Mouse (Mus musculus) kidney, embryonic 16.5 days (tissue): Measurements from ENCODE around the gene Selenov. TPM values are rescaled to one million over a fixed set of nuclear protein-coding genes. Genes with fewer than 3 reads are reported as not detected.
"Not testable (repeated sequence)": the region's sequence is repeated elsewhere in the genome, so short reads cannot be mapped to it uniquely, and the experiment has no call there.

Experiments used
- ATAC-seq: fragments of 200-750 bp; cut with Nextera tagmentation; 2 replicates; pipeline ENCODE4 v1.8.0; 2017; ENCODE audit warnings: moderate TSS enrichment; ENCODE audit not compliant: low FRiP score, low TSS enrichment
- H3K27ac ChIP-seq: fragments of 300-500 bp; sonication (generic); 2 replicates; pipeline ENCODE4 v1.5.1; 2014; ENCODE audit warnings: low read length
- H3K27me3 ChIP-seq: fragments of 300-500 bp; sonication (generic); 2 replicates; pipeline ENCODE4 v1.6.1; 2014; ENCODE audit warnings: low read length, control low read depth, mixed read lengths; ENCODE audit not compliant: insufficient read depth
- H3K36me3 ChIP-seq: fragments of 300-500 bp; sonication (generic); 2 replicates; pipeline ENCODE4 v1.6.1; 2014; ENCODE audit warnings: low read length, control low read depth, mixed read lengths; ENCODE audit not compliant: insufficient read depth
- H3K4me1 ChIP-seq: fragments of 300-500 bp; sonication (generic); 2 replicates; pipeline ENCODE4 v1.6.1; 2014; ENCODE audit warnings: low read length, control low read depth, mixed read lengths; ENCODE audit not compliant: insufficient read depth
- H3K4me2 ChIP-seq: fragments of 300-500 bp; sonication (generic); replicated peaks from 2 replicates; pipeline ENCODE4 v1.6.1; 2014; ENCODE audit warnings: low read depth, low read length
- H3K4me3 ChIP-seq: fragments of 300-500 bp; sonication (generic); 2 replicates; pipeline ENCODE4 v1.5.1; 2014; ENCODE audit warnings: mild to moderate bottlenecking, low read length
- H3K9ac ChIP-seq: fragments of 300-500 bp; sonication (generic); replicated peaks from 2 replicates; pipeline ENCODE4 v1.6.1; 2014; ENCODE audit warnings: low read length
- H3K9me3 ChIP-seq: fragments of 300-500 bp; sonication (generic); 2 replicates; pipeline ENCODE4 v1.6.1; 2016; ENCODE audit warnings: low read length, control low read depth
- WGBS: fragments of 180-500 bp; shearing (Covaris S2); extraction: QIAGEN DNeasy Blood & Tissue Kit; methylation state at CpG from one replicate; pipeline ENCODE4 v1.1.7; 2014; 5-methylcytosine and 5-hydroxymethylcytosine counted together
- polyA plus RNA-seq: library from polyadenylated mRNA; unstranded; fragments of >200 nt; fragmentation: Nextera tagmentation; extraction: Ambion mirVana; gene quantifications from 2 replicates; pipeline ENCODE4 v1.2.1, GENCODE M21; 2015

Gene Selenov
- polyA plus RNA-seq, 1 experiment from 2014 or later: 0.74 TPM

GRCm38 (mm10) chr7:28248957-28249356 lies 42.0 kb downstream of the Selenov start:
- Histone ChIP-seq H3K4me1 (no peaks in the 10 kb centered on the region), H3K27me3 (no peaks in the 10 kb centered on the region), H3K4me2 (no peak overlapping the region), H3K36me3 (no peaks in the 10 kb centered on the region), H3K27ac (no peak overlapping the region), H3K9ac (no peak overlapping the region), H3K4me3 (no peak overlapping the region), H3K9me3 (no peaks in the 10 kb centered on the region)
- WGBS: 92% methylated on average over 3 of the region's 3 CpGs
- no peak for ATAC-seq

GRCm38 (mm10) chr7:28243943-28244342 lies 47.0 kb downstream of the Selenov start:
- not testable (repeated sequence) for H3K4me3 ChIP-seq, H3K4me2 ChIP-seq, H3K9me3 ChIP-seq, ATAC-seq, H3K27ac ChIP-seq, H3K27me3 ChIP-seq, H3K9ac ChIP-seq, H3K36me3 ChIP-seq, H3K4me1 ChIP-seq
- WGBS: 80% methylated on average over 2 of the region's 2 CpGs

Other genes starting within 250 kb of the Selenov start
- 319 and 330 TPM in 2 replicates for gene Psmc4, start 241.1 kb downstream of the Selenov start, polyA plus RNA-seq
- gene Fcgbp, start 219.9 kb downstream of the Selenov start, polyA plus RNA-seq: 0.42 and 0.69 TPM in 2 replicates
- gene 9530053A07Rik, start 161.7 kb downstream of the Selenov start, polyA plus RNA-seq: not detected in 2 replicates
- gene Fbl, start 121.5 kb downstream of the Selenov start, polyA plus RNA-seq: 108 and 115 TPM in 2 replicates
- gene Dyrk1b, start 111.7 kb downstream of the Selenov start, polyA plus RNA-seq: 15.2 and 16.2 TPM in 2 replicates
- 0.85 and 1.2 TPM in 2 replicates for gene Eid2, start 23.3 kb downstream of the Selenov start, polyA plus RNA-seq
- gene Eid2b, start 13.4 kb downstream of the Selenov start, polyA plus RNA-seq: 9.2 and 9.9 TPM in 2 replicates
- 0.50 and 0.68 TPM in 2 replicates for gene Dll3, start 11.1 kb upstream of the Selenov start, polyA plus RNA-seq
- gene Timm50, start 20.9 kb upstream of the Selenov start, polyA plus RNA-seq: 162 and 169 TPM in 2 replicates
- 106 and 109 TPM in 2 replicates for gene Supt5, start 47.6 kb upstream of the Selenov start, polyA plus RNA-seq
- gene Rps16, start 59.5 kb upstream of the Selenov start, polyA plus RNA-seq: 840 and 918 TPM in 2 replicates
- gene Plekhg2, start 81.4 kb upstream of the Selenov start, polyA plus RNA-seq: 69.1 and 83.3 TPM in 2 replicates
- 16.1 and 18.4 TPM in 2 replicates for gene Zfp36, start 89.1 kb upstream of the Selenov start, polyA plus RNA-seq
- 52.9 and 55.9 TPM in 2 replicates for gene Med29, start 101.5 kb upstream of the Selenov start, polyA plus RNA-seq
- 97.4 and 108 TPM in 2 replicates for gene Paf1, start 101.8 kb upstream of the Selenov start, polyA plus RNA-seq
- gene Gmfg, start 146.3 kb upstream of the Selenov start, polyA plus RNA-seq: 13.6 and 15.5 TPM in 2 replicates
- gene Lrfn1, start 160.8 kb upstream of the Selenov start, polyA plus RNA-seq: 2.2 and 2.8 TPM in 2 replicates
- gene Ifnl2, start 219.3 kb upstream of the Selenov start, polyA plus RNA-seq: not detected in 2 replicates
- not detected in 2 replicates for gene Ifnl3, start 231.7 kb upstream of the Selenov start, polyA plus RNA-seq
- gene Sycn, start 249.7 kb upstream of the Selenov start, polyA plus RNA-seq: not detected in 2 replicates